Mouse (Mus musculus) frontal cortex, postnatal 14 days (tissue): ENCODE measurements around the gene Emc6.

Source experiments
- DNase-seq, 2 experiments: peaks; one replicate each; pipeline ENCODE4 v3.0.0; 2022; ENCODE audit warnings: low spot score in 2 of 2

Emc6 gene

GRCm38 (mm10) chr11:73176186-73176585, 651 bp downstream of the Emc6 start:
- no peak for DNase-seq

GRCm38 (mm10) chr11:73175612-73176011, 1.2 kb downstream of the Emc6 start:
- DNase-seq, result no peak

- no peak for DNase-seq
Observed at GRCm38 (mm10) chr11:73172186-73172585, 4.7 kb downstream of the Emc6 start.

GRCm38 (mm10) chr11:73169231-73169630, 7.6 kb downstream of the Emc6 start:
- DNase-seq, result peak in 1 of 2 experiments; percentile 53

GRCm38 (mm10) chr11:73168576-73168975, 8.3 kb downstream of the Emc6 start:
- DNase-seq, result no peak

GRCm38 (mm10) chr11:73168071-73168470, 8.8 kb downstream of the Emc6 start:
- DNase-seq, result no peak

- DNase-seq, result no peak
Observed at GRCm38 (mm10) chr11:73162284-73162683, 14.6 kb downstream of the Emc6 start.

GRCm38 (mm10) chr11:73161616-73162015, 15.2 kb downstream of the Emc6 start:
- no peak for DNase-seq

GRCm38 (mm10) chr11:73160811-73161200, 16.0 kb downstream of the Emc6 start:
- no peak for DNase-seq

- DNase-seq, result no peak
Observed at GRCm38 (mm10) chr11:73159957-73160810, 16.7 kb downstream of the Emc6 start, which contains the start of gene P2rx5. P2rx5 (plus strand) TSS chr11:73160421.

GRCm38 (mm10) chr11:73155071-73155470, 21.8 kb downstream of the Emc6 start:
- DNase-seq, result no peak

GRCm38 (mm10) chr11:73148209-73148608, 28.6 kb downstream of the Emc6 start:
- DNase-seq, result no peak

GRCm38 (mm10) chr11:73146975-73147365, 29.9 kb downstream of the Emc6 start:
- DNase-seq, result no peak

- DNase-seq, result no peak
Observed at GRCm38 (mm10) chr11:73146026-73146974, 30.5 kb downstream of the Emc6 start.

GRCm38 (mm10) chr11:73144261-73144681, 32.6 kb downstream of the Emc6 start:
- no peak for DNase-seq

GRCm38 (mm10) chr11:73137591-73138501, 39.0 kb downstream of the Emc6 start, which contains the start of gene Haspin:
Haspin (minus strand) TSS chr11:73138294.
- peak; percentile 74 to 82 for DNase-seq

- DNase-seq, result no peak
Observed at GRCm38 (mm10) chr11:73137116-73137515, 39.7 kb downstream of the Emc6 start.

GRCm38 (mm10) chr11:73136587-73136986, 40.2 kb downstream of the Emc6 start:
- DNase-seq, result no peak

GRCm38 (mm10) chr11:73134222-73134621, 42.6 kb downstream of the Emc6 start:
- no peak for DNase-seq

GRCm38 (mm10) chr11:73132999-73133398, 43.8 kb downstream of the Emc6 start:
- no peak for DNase-seq

GRCm38 (mm10) chr11:73131020-73131419, 45.8 kb downstream of the Emc6 start:
- no peak for DNase-seq
